Mouse (Mus musculus): ENCODE data around the gene Zfp560.

- TF ChIP-seq TAL1 (IDR thresholded peaks at IDR 0.05; ENCODE audit: low read length) (no peak), GATA1 (IDR thresholded peaks at IDR 0.05; ENCODE audit: low read length) (no peak)
Observed at GRCm38 (mm10) chr9:20384532-20385342, at the start of gene Zfp560.
